Mouse (Mus musculus): ENCODE measurements at regions not wholly inside any gene's neighbourhood (a gene's known extent, or its start where the extent isn't known, plus 50 kb on each side); places are given as distances from the start of the nearest gene placed in this dataset.
A peak's percentile ranks its signal among the peaks of the same experiment; 100 is the strongest.

DNA sequence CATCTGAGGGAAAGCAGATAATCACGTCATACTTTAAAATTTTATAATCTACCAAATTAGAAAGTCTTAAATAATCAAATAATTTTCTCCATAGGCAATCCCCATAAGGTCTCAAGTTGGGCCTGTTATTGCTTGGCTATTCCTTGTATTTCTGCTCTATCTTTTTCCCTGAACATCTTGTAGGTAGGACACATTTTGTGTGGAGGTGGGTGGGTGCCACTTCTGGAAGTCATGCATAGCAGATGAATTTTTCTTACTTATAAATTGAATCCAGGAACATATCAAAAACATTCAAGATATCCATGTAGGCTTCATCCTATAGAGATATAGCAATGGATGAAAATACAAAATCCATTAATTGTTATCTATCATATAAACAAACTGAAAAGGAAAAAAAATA is 1418.7 kb downstream of the Cdh11 start:
- DNase-seq = no peak

DNA sequence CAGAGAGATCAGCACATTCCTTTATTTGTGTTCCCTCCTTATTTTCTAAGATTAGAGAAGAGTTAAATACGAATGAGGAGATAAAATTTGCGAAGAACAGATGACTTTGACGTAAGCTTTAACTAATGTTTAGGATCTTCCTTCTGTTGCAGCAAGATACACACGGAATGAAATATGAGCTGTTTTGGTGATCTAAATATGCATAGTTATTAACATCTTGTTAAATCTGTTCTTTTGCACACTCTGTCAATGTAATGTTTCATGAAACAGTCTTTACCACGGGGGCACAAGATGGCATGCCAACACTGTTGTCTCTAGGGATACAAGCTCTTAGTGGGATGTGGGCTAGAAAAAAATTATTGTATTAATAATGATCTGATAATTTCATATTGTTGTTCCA is 1434.6 kb downstream of the Cdh11 start:
- no peak for DNase-seq

DNA sequence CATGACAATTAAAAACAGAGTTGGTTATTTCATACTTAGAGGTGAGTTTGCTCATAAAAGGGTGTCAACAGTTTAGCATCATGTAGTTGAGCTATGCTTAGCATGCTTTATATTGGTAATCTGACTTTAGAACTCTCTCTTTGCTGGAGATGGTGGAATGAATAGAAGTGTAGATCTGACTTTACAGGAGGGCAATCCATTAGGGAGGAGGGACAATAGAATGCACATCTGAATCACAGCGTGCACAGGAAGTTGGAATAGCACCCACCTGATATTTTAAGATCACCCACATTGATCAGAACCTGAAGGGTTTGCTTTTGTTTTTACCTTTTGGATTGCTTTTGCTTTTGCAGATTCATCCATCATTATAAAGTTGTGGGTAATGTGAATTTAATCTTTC is 1435.7 kb downstream of the Cdh11 start:
- no peak for DNase-seq

DNA sequence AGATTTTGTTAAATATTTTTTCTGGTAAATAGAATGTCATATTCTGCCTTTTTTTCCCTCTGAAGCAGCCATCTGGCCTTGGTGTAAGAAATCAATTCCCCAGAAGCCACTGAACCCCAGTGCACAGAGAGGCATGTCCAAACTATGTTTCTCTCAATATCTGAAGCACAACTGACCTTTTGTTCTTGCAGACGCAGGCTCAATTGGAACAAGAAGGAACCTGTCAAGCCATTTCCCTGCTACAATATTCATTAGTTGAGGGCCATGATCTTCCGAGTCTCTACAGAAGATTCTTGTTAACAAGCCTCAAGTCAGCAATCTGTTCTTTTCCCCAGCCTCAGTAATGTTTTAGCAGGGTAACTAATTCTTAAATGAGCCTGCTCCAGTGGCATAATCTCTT is 1456.2 kb downstream of the Cdh11 start:
- DNase-seq = no peak

DNA sequence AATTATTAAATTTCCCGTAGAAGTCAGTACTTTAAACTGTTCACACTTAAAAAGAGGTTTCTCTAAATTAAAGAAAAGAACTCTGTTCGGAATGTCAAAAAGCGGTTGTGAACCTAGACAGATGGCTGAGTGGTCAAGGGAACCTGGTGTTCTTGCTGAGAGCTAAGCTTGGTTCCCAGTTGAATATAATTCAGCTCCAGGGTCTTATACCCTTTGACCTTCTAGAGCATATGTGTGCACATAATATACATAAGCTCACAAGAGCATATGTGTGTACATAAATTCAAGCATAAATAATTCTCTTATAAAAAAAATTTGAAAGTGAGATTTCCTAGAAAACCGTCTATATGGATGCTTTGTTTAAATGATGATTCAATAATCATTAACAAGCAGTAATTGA is 1456.7 kb downstream of the Cdh11 start:
- no peak for DNase-seq

DNA sequence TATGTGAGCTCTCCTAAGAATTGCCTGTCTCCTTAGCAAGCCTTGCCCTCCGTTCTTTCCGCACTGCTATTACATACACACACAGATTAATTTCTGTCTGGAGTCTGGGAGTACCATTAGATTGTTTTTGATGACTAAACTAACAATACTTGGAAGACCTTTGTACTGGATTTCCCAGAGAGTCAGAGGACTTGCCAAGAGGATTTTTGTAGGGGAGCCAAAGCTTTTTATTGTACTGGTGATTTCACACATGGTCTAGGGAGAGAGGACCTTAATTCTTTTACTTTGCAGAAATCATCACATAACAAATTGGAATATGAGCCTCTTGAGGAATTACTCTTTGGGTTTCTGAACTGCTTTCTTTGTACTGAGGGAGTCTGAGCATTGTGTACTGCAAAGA is 1486.9 kb downstream of the Cdh11 start:
- DNase-seq = peak; percentile 8

DNA sequence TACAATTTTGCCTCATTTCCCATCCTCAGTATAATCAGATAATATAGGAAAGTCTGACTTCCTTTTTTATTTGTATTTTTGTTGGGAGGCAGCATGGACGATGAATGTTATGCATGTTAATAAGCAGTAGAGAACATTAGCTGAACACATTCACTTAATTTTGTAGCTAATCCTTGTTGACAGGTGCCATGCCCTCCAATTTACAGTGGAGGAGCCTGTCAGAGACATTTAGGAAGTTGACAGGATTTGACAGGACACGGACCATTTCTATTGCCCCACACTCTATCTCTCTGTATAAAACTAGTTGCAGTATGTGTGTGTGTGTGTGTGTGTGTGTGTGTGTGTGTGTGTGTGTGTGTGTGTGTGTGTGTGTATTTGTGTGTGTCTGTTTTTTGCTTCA is 1495.4 kb downstream of the Cdh11 start:
- DNase-seq = no peak

DNA sequence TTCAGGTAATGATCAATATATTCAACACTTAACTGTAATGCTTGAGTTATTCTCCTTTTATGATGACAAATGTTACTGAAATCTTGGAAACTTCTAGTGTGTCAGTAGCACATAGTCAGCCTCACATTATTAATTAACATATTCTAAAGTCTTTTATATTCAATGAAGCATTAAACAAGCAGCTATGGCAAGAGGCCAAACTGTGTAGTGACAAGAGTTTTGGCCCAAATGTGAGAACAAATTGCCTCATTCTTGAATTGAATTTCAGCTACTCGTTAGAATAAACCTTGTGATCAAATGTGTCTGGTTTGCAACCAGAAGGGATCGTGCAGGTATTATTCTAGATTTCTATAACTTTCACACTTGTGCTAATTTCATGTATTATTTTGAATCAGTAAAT is 1542.8 kb downstream of the Cdh11 start:
- DNase-seq = no peak

DNA sequence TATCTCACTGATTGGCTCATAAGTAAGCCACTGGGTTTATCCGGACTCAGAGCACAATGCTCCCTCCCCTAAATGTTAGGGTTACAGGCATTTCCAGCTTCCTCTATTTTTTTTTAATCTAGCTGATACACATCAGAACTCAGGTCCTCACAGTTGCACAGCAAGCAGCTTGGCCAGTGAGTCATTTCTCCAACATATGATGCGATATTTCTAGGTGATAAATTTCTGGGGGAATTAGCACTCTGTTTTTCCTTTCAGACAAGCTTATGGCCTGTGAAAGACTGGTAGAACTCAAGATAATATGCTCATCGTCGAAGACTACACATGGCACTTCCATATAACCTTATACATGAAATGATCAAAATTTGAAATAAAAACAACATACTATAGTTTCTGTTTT is 1543.6 kb downstream of the Cdh11 start:
- no peak for DNase-seq

DNA sequence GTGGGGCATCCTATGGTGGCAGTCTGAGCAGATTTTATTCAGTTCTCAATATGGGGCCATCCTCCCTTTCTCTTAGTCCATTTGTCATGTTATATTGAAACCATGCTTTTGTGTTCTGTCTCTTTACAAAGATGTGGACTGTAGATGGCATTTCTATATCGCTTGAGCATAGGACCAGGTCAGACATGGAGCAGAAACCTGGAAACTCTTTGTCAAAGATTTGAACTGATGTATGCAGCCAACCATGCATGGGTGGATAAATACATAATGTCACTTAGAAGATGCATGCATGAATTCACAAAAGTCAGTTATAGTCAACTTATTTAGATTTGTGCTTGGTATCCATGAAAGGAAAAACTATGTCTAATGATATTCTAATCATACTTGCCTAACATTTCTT is 1587.5 kb downstream of the Cdh11 start:
- no peak for DNase-seq

DNA sequence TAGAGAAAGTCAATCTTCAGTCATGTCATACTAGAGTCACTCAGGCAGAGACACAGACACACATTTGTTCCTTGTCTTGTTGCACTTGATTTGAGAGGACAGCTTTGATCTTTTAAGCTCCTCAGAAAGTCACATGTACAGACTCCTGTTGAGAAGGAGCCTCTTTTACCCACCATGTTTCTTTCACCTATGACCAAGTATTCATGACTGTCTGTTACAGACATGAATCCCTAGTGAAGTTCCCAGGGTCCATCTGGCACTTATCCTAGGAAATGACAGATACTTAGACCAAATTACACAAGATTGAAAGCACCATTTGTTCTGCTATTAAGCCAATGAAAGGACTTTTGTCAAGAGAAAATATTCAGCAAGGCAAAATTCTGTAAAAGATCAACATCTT is 1588.7 kb downstream of the Cdh11 start:
- no peak for DNase-seq

DNA sequence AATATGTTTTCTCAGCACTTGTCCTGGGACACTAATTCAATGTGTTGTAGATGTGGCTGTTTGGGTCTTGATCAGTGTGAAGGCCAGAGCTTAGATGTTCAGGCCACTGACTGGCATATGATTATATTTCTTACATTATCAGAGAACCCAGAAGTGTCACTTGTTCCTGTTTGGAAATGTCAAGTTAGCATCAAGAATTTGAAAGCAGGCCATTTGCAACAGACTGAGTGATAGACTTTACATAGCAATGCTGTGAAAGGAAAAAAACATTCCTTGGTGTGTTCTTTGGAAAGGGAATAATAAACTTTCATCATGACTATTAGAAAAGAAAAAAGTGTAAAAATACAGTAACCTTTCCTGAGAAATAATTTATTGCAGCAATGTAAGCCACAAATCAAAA is 1596.9 kb downstream of the Cdh11 start:
- no peak for DNase-seq

DNA sequence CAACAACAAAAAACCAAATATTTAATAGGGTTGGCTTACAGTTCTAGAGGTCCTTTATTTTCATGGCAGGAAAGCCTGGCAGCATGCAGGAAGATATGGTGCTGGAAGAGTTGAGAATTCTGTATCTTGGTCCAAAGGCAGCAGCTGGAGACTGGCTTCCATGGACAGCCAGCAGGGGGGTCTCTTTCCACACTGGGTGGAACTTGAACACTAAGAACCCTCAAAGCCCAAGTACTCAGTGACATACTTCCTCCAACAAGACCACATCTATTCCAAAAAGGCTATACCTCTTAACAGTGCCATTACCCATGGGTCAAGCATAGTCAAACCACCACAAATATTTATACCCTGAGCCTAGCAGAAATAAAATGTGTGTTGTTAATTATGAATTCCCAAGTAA is 1630.5 kb downstream of the Cdh11 start:
- DNase-seq = no peak

Data from kidney, adult 9 months (tissue).